Mouse (Mus musculus) bone marrow, adult 2 months (tissue): ENCODE results near the gene Hist1h3e.

Experiments
- CTCF ChIP-seq: fragments of 200-500 bp; IDR thresholded peaks from 2 replicates; pipeline ENCODE4 v1.5.1; 2011; ENCODE audit warnings: low read length, control low read depth; ENCODE audit not compliant: control insufficient read depth, insufficient read depth
- POLR2A ChIP-seq: fragments of 200-500 bp; IDR thresholded peaks from 2 replicates; pipeline ENCODE4 v1.6.1; 2011; ENCODE audit warnings: low read depth, mild to moderate bottlenecking, control low read depth, low read length, borderline replicate concordance; ENCODE audit not compliant: control insufficient read depth

DNA sequence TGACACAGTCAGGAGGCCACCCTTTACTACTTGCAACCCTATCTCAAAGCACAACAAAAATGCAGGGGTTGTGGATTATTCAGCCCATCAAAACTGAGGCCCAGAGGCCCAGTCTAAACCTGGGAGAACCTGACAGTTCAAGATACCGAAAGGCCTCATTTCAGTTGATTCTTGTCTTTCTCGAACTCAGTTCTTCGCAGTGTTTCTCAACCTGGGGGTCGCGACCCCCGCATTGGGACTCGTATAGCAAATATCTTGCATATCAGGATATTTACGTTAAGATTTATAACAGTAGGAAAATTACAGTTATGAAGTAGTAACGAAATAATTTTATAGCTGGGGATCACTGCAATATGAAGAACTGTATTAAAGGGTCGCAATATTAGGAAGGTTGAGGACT, 36.3 kb downstream of the Hist1h3e start:
- no peak for TF ChIP-seq POLR2A
- no peak for TF ChIP-seq CTCF
